Comparison of ENCODE assay signal across 17 mouse cellular contexts in the genomic region with DNA sequence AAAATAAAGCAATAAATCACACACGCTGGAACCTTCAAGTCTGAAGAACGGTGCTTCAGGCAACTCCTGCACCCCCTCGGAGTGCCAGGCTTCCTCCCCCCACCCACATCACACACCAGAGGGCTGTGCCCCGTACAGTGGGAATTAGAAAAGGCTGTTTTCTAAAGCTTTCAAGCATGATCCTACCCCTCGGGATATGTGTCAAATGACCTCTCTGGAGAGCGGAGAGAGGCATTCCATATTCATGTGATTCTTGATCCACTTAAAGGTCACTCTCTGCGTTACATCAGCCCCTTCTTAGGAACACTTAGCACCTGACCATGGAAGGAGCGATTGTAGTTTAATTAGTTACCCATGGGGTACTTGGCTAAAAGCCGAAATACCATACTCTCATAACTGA.
DNase-seq lines count a peak whose midpoint lies in the region; ATAC-seq lines count a peak whose summit lies in the region.
"Had no signal": no experiment of that assay in that cellular context is flagged by ENCODE, and none has a peak within 500 bp of the region (broad histone marks: within the 10 kb centered on the region; RNA-seq: fewer than 3 reads in every experiment).

No protein-coding gene starts in this region.

- no peaks in the 10 kb centered on the region for H3K9me3 ChIP-seq in neural tube, embryonic 11.5 days (ENCODE audit: control insufficient read depth, low read length)
- H3K9me3 ChIP-seq: embryonic facial prominence, embryonic 12.5 days; forebrain, embryonic 10.5 days; heart, embryonic 13.5 days; megakaryocyte, embryonic 14.5 days had no signal

- peaks cover 11% of the 10 kb centered on the region; the same call in 1 of the 2 replicates for H3K4me1 ChIP-seq in neural tube, embryonic 11.5 days (ENCODE audit: control insufficient read depth, insufficient read depth, low read length)

- WGBS in neural tube, embryonic 11.5 days: 30% methylated on average over 9 of the region's 9 CpGs

- ATAC-seq in neural tube, embryonic 11.5 days (ENCODE audit: insufficient read depth, low FRiP score, low TSS enrichment): peak; percentile 52
- ATAC-seq: CD4-positive, CD25-positive, alpha-beta regulatory T cell, adult 4 months; inflammation-experienced regulatory T-cells, adult 6 months had no signal

- no peak for DNase-seq in neural tube, embryonic 11.5 days (ENCODE audit: low spot score)
- DNase-seq in neural tube, embryonic 10.5 days (ENCODE audit: extremely low spot score, low spot score): no peak
- peak; percentile 77 for DNase-seq in kidney, adult 9 months
- DNase-seq in lung, postnatal 10 days: peak; percentile 29
- DNase-seq in retina, postnatal 1 day: peak; percentile 27
- no peak for DNase-seq in cerebellum, postnatal 14 days
- DNase-seq in left cerebral cortex, postnatal 36 days (ENCODE audit: low spot score in 2 of 2): no peak
- DNase-seq in cerebellum, adult 11 months: no peak
- DNase-seq: cerebellum, postnatal 10 days; thymus, postnatal 36 days had no signal

- intact Hi-C loops in left cerebral cortex, postnatal 36 days (cut with DNase I): no loop called here

- H3K9ac ChIP-seq in neural tube, embryonic 11.5 days (ENCODE audit: low read length): no peak overlapping the region
- H3K9ac ChIP-seq: embryonic facial prominence, embryonic 12.5 days; heart, embryonic 13.5 days; liver, embryonic 14.5 days had no signal

- no peaks in the 10 kb centered on the region for H3K27me3 ChIP-seq in neural tube, embryonic 11.5 days (ENCODE audit: control insufficient read depth, insufficient read depth, low read length)
- H3K27me3 ChIP-seq: embryonic facial prominence, embryonic 12.5 days; heart, embryonic 13.5 days had no signal

- no peak overlapping the region for H3K27ac ChIP-seq in neural tube, embryonic 11.5 days (ENCODE audit: low read depth, low read length)
- H3K27ac ChIP-seq: embryonic facial prominence, embryonic 12.5 days; forebrain, embryonic 10.5 days; heart, embryonic 13.5 days; liver, embryonic 14.5 days had no signal

- no peak overlapping the region for H3K4me3 ChIP-seq in neural tube, embryonic 11.5 days (ENCODE audit: low read depth, low read length)
- H3K4me3 ChIP-seq: embryonic facial prominence, embryonic 12.5 days; forebrain, embryonic 10.5 days; heart, embryonic 13.5 days had no signal

- no peaks in the 10 kb centered on the region for H3K36me3 ChIP-seq in neural tube, embryonic 11.5 days (ENCODE audit: control insufficient read depth, insufficient read depth, low read length)
- H3K36me3 ChIP-seq: embryonic facial prominence, embryonic 12.5 days; forebrain, embryonic 10.5 days; heart, embryonic 13.5 days had no signal

- no peak overlapping the region for H3K4me2 ChIP-seq in neural tube, embryonic 11.5 days (ENCODE audit: low read depth)
- H3K4me2 ChIP-seq: embryonic facial prominence, embryonic 12.5 days; heart, embryonic 13.5 days had no signal

Comparison
In these comparisons a context has a peak if more than half of its experiments do, and no peak if none do; other contexts are left out.
1. DNase-seq: peak in kidney, adult 9 months (single experiment), lung, postnatal 10 days (single experiment) and retina, postnatal 1 day (single experiment); none in neural tube, embryonic 11.5 days (single experiment), neural tube, embryonic 10.5 days (single experiment), cerebellum, postnatal 14 days (0 of 2), left cerebral cortex, postnatal 36 days (0 of 2) and cerebellum, adult 11 months (single experiment).